Mouse (Mus musculus): Measurements from ENCODE around the gene Ccl17. TPM values are rescaled to one million over a fixed set of nuclear protein-coding genes. Genes with fewer than 3 reads are reported as not detected.
A peak's percentile ranks its signal among the peaks of the same experiment; 100 is the strongest.

The Ccl17 gene
- polyA plus RNA-seq, 1 experiment from 2014 or later: 1.2 TPM

GRCm38 (mm10) chr8:94787524-94788501, 22.4 kb upstream of the Ccl17 start:
- ATAC-seq (replicated peaks; ENCODE audit: low FRiP score, low read depth) (peak; percentile 59), DNase-seq (ENCODE audit: low spot score) (peak; percentile 79)
- no peak for TF ChIP-seq CTCF (IDR thresholded peaks at IDR 0.05; ENCODE audit: low read depth)
- Histone ChIP-seq H3K9ac (ENCODE audit: low read depth, low read length) (no peak overlapping the region), H3K4me2 (ENCODE audit: low read length) (no peak overlapping the region), H3K36me3 (ENCODE audit: insufficient read depth, low read length) (no peaks in the 10 kb centered on the region), H3K27ac (peak overlapping the region; percentile 38), H3K4me3 (replicated peaks; ENCODE audit: low read depth, low read length) (no peak overlapping the region), H3K4me1 (replicated peaks; ENCODE audit: insufficient read depth, low read length) (0 out of 2 replicates have a peak, but pooled peaks cover 8% of the 10 kb centered on the region), H3K27me3 (ENCODE audit: insufficient read depth, low read length) (no peaks in the 10 kb centered on the region), H3K9me3 (replicated peaks; ENCODE audit: low read length) (no peaks in the 10 kb centered on the region)
- 44% methylated on average over 15 of the region's 15 CpGs for WGBS

GRCm38 (mm10) chr8:94789256-94789955, 20.8 kb upstream of the Ccl17 start:
- no peak for ATAC-seq (replicated peaks; ENCODE audit: low FRiP score, low read depth)
- H3K4me1 ChIP-seq (replicated peaks; ENCODE audit: insufficient read depth, low read length): 0 out of 2 replicates have a peak, but pooled peaks cover 8% of the 10 kb centered on the region
- H3K9ac ChIP-seq (ENCODE audit: low read depth, low read length): no peak overlapping the region
- H3K36me3 ChIP-seq (ENCODE audit: insufficient read depth, low read length): no peaks in the 10 kb centered on the region
- TF ChIP-seq CTCF (IDR thresholded peaks at IDR 0.05; ENCODE audit: low read depth): no peak
- WGBS: 66% methylated on average over 10 of the region's 10 CpGs
- DNase-seq (ENCODE audit: low spot score): peak; percentile 23
- no peaks in the 10 kb centered on the region for H3K27me3 ChIP-seq (ENCODE audit: insufficient read depth, low read length)
- no peaks in the 10 kb centered on the region for H3K9me3 ChIP-seq (replicated peaks; ENCODE audit: low read length)
- H3K27ac ChIP-seq: no peak overlapping the region
- H3K4me3 ChIP-seq (replicated peaks; ENCODE audit: low read depth, low read length): no peak overlapping the region
- H3K4me2 ChIP-seq (ENCODE audit: low read length): no peak overlapping the region

- Histone ChIP-seq H3K4me3 (replicated peaks; ENCODE audit: low read depth, low read length) (no peak overlapping the region), H3K27me3 (ENCODE audit: insufficient read depth, low read length) (no peaks in the 10 kb centered on the region), H3K4me2 (ENCODE audit: low read length) (no peak overlapping the region), H3K4me1 (replicated peaks; ENCODE audit: insufficient read depth, low read length) (no peaks in the 10 kb centered on the region), H3K36me3 (ENCODE audit: insufficient read depth, low read length) (no peaks in the 10 kb centered on the region), H3K27ac (no peak overlapping the region), H3K9ac (ENCODE audit: low read depth, low read length) (no peak overlapping the region), H3K9me3 (replicated peaks; ENCODE audit: low read length) (no peaks in the 10 kb centered on the region)
- DNase-seq (ENCODE audit: low spot score) (no peak), ATAC-seq (replicated peaks; ENCODE audit: low FRiP score, low read depth) (no peak)
- no peak for TF ChIP-seq CTCF (IDR thresholded peaks at IDR 0.05; ENCODE audit: low read depth)
- 86% methylated on average over 4 of the region's 4 CpGs for WGBS
Observed at GRCm38 (mm10) chr8:94794368-94794767, 15.9 kb upstream of the Ccl17 start.

- Histone ChIP-seq H3K9me3 (replicated peaks; ENCODE audit: low read length) (no peaks in the 10 kb centered on the region), H3K4me2 (ENCODE audit: low read length) (no peak overlapping the region), H3K4me3 (replicated peaks; ENCODE audit: low read depth, low read length) (no peak overlapping the region), H3K36me3 (ENCODE audit: insufficient read depth, low read length) (no peaks in the 10 kb centered on the region), H3K27ac (no peak overlapping the region), H3K4me1 (replicated peaks; ENCODE audit: insufficient read depth, low read length) (no peaks in the 10 kb centered on the region), H3K9ac (ENCODE audit: low read depth, low read length) (no peak overlapping the region), H3K27me3 (ENCODE audit: insufficient read depth, low read length) (no peaks in the 10 kb centered on the region)
- TF ChIP-seq CTCF (IDR thresholded peaks at IDR 0.05; ENCODE audit: low read depth): peak; percentile 11; the same call in 1 of the 2 replicates
- DNase-seq (ENCODE audit: low spot score) (no peak), ATAC-seq (replicated peaks; ENCODE audit: low FRiP score, low read depth) (no peak)
- WGBS: 88% methylated on average over 2 of the region's 2 CpGs
Observed at GRCm38 (mm10) chr8:94794782-94795181, 15.5 kb upstream of the Ccl17 start.

GRCm38 (mm10) chr8:94800278-94800968, 9.8 kb upstream of the Ccl17 start:
- Histone ChIP-seq H3K9ac (ENCODE audit: low read depth, low read length) (no peak overlapping the region), H3K27me3 (ENCODE audit: insufficient read depth, low read length) (no peaks in the 10 kb centered on the region), H3K27ac (no peak overlapping the region), H3K9me3 (replicated peaks; ENCODE audit: low read length) (no peaks in the 10 kb centered on the region), H3K4me1 (replicated peaks; ENCODE audit: insufficient read depth, low read length) (no peaks in the 10 kb centered on the region), H3K4me2 (ENCODE audit: low read length) (no peak overlapping the region), H3K36me3 (ENCODE audit: insufficient read depth, low read length) (no peaks in the 10 kb centered on the region), H3K4me3 (replicated peaks; ENCODE audit: low read depth, low read length) (no peak overlapping the region)
- TF ChIP-seq CTCF (IDR thresholded peaks at IDR 0.05; ENCODE audit: low read depth): no peak
- WGBS: 50% methylated on average over 7 of the region's 7 CpGs
- ATAC-seq (replicated peaks; ENCODE audit: low FRiP score, low read depth) (no peak; the same call in 1 of the 2 replicates), DNase-seq (ENCODE audit: low spot score) (peak; percentile 69)
